Mouse (Mus musculus) common myeloid progenitor, adult 5-6 weeks (primary cell): ENCODE measurements around the gene Sgta. TPM values are rescaled to one million over a fixed set of nuclear protein-coding genes. Genes with fewer than 3 reads are reported as not detected.

Experiments
- ATAC-seq: replicated peaks from 2 replicates; pipeline ENCODE4 v1.8.0; 2016; ENCODE audit warnings: low read depth, mild to moderate bottlenecking, moderate TSS enrichment, inconsistent platforms; ENCODE audit not compliant: poor library complexity, severe bottlenecking
- total RNA-seq: library from RNA; stranded (forward); fragments of 200-1000, 187-1606 nt; gene quantifications from 2 replicates; pipeline ENCODE4 v1.2.3, GENCODE M21; 2017

Gene Sgta
- total RNA-seq, 1 experiment from 2014 or later: 43.1 TPM

DNA sequence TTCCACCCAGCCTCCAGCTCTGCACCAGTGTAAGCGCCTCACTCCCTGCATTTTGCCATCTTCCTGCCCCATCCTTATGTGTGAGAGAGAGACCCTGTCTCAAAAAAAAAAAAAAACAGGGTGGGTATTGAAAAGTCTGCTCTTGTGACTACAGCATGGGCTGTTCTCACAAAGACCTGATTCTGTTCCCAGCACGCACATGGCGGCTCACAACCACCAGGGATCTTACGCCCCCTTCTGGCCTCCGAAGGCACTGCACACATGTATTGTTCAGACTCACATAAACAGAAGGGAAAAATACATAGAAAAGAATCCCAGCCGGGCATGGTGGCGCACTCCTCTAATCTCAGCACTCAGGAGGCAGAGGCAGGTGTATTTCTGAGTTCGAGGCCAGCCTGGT, 37.2 kb downstream of the Sgta start:
- ATAC-seq: no peak

DNA sequence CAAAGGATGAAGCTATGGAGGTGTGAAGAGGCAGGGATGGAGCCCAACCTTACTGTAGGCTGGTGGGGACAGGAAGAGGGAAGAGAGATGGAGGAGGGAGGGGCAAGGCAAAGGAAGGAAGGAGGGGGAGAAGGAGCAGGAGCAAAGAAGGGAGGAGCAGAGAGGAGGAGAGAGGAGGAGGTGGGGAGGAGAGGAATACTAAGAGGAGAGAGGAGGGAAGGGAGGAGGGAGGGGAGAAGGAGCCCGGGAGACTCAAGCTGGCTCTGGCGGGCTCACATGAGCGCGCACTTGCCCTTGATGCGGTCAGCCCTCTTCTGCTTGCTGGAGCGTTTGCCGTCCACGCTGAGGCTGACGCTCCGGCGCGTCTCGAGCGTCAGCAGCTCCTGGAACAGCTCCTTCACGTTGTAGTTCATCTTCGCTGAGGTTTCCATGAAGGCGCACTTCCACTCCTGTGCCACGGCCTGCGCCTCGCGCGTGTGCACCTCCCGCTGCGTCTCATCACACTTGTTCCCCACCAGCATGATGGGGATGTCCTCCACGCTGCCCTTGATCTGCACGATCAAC, 38.4 kb downstream of the Sgta start:
- ATAC-seq: no peak

DNA sequence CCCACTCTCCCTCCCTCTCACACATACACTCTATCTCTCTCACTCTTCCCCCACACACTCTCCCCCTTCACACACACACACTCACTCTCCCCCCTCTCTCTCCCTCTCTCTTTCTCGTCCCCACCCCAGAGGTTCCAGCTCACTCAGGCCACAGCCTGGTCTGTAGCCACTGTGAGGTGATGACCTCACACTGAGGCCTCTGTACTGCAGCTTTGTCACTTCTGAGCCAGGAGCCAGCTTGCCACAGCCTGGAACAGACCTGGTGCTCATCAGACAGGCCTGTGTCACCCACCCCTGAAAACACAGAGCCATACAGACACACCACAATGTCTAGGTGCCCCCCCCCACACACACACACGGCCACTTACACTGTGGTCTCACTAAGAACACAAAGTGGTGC, 39.8 kb downstream of the Sgta start:
- ATAC-seq: no peak

DNA sequence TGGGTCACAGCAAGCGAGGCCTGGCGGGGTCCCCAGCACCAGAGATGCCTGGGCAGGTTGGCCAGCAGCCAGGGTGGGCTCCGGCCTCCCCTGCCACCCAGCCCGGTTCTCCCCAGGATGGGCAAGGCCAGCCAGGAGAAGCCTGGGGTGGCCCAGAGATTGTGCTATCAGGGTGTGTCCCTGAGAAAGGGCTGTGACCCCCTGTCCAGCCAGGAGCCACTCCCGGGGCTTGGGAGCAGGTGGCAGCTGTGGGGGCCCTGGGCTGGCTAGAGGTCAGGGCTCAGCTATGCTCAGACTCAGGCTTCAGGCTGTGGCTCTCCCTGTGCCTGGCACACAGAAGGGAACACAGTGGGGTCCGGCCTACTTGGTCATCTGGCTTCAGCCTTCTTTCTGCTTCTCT, 40.3 kb downstream of the Sgta start:
- no peak for ATAC-seq

DNA sequence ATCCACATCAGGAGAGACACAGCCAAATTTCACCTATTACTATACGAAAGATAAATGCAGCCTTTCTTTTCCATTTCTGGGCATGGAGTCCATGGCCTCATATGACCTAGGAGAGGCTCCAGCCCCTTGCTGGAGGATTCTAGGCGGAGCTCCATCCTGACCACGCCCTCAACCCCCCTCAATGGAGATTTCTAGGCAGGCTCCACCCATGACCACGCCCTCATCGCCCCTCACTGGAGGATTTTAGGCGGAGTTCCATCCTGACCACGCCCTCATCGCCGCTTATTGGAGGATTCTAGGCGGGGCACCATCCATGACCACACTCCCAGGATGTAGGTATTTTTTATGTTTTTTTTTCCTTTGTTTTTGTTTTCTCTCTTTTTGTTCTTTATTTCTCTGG, 41.7 kb downstream of the Sgta start:
- no peak for ATAC-seq

DNA sequence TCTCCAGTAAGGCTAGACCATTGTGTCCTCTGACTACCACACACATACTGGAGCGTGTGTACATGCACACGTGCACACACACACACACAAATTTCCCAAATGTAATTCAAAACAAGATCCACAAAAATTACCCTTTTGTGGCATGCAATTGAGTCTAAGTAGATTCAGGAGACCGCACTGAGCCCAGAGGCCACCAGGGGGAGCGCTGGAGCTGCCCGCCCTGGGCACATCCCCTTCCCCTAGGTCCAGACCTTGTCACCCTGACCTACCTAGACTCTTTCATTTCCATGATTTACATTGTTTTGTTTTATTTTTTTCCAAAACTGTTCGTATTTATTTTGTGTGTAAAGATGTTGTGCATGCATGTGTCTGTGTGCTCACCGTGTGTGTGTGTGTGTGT, 43.3 kb downstream of the Sgta start:
- ATAC-seq: peak; percentile 57

DNA sequence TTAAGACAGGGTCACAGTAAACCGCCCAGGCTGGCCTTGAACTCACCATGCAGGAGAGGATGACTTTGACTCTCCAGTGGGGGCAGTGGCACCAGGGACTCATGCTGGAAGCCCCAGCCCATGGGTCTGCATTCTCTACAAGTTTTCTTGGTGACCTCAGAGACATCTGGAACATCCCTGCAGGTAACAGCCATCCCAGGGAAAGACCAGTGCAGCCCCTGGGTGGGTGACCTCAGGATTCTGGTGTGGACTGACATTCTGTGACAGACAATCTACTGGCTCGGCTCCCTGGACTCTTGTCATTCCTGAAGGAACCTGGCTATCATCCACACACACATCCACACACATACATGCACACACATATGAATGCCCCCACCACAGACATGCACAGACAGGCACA, 44.3 kb downstream of the Sgta start:
- no peak for ATAC-seq

DNA sequence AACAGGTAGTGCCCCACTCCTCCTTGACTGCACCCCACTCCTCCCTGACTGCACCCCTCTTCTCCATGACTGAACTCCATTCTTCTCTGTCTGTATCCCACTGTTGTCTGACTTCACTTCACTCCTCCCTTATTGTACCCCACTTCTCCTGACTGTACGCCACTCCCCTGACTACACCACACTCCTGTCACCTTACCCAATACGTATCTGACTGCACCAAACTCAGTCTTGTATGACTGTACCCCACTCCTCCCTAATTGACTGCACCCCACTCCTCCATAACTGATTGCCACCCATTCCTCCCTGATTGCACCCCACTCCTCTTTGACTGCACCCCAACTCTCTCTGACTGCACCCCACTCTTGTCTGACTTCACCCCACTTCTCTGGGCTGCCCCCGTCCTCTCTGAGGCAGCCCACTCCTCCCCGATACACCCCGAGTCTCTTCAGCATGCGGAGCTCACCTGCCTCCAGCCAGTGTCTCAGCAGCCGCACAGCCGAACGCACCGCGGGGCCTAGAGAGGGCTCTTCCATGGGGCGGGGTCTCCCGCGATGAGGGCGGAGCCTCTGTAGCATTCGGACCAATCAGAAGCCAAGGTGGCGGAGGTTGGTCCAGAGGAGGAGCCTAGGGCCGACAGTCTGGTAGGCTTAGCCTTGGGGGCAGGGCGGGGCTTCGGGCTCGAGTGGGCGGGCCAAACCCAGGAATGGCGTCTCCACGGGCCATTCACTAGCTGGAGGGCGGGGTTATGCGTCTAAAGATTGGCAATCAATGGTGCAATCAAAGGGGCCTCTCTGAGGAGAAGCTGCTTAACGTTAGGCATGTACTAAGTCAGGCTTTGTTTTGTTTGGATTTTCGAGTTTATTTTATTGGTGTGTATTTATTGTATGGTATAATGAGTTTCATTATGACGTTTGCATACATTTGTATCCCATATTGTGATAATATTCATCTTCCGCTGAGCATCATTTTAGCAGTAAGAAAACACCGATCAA, 45.3 kb downstream of the Sgta start, which contains the start of gene Gng7:
Gng7 (minus strand) TSS at position 553 of the 992 bp plus-strand sequence.
- peak; percentile 96 for ATAC-seq

DNA sequence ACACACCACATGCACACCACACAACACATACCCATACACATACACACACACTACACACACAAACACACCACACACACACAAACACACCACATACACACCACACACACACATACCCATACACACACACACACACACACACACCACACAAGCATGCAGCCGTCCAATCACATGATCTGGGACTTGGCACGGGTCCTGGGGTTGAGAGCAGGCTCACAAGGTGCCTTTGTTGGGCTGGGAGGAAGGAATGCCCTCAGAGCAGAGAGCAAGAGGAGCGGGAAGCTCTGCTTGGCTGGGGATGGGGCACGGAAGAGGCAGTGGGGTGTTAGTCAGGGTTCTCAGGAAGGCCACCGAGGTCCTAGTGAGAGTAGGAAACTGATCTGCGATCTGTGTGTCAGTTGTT, 49.1 kb downstream of the Sgta start:
- ATAC-seq: no peak

DNA sequence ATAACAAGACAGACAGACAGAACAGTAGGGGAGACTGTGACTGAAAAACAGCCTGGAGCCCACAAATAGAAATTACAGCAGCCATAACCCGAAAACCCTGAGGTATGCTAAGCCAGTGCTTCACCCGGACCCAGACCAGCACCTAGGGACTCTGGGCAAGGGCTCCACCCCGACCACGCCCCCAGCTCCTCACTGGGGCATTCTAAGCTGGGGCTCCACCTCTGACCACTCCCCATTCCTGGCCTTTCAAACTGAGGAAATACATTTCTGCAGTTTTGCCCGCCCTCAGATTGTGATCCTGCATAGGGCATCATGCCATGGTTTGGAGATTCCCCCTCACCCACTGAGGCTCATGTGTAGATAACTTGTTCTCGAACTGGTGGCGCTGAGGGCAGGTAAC, 52.7 kb downstream of the Sgta start:
- peak; percentile 54; the same call in 1 of the 2 replicates for ATAC-seq

DNA sequence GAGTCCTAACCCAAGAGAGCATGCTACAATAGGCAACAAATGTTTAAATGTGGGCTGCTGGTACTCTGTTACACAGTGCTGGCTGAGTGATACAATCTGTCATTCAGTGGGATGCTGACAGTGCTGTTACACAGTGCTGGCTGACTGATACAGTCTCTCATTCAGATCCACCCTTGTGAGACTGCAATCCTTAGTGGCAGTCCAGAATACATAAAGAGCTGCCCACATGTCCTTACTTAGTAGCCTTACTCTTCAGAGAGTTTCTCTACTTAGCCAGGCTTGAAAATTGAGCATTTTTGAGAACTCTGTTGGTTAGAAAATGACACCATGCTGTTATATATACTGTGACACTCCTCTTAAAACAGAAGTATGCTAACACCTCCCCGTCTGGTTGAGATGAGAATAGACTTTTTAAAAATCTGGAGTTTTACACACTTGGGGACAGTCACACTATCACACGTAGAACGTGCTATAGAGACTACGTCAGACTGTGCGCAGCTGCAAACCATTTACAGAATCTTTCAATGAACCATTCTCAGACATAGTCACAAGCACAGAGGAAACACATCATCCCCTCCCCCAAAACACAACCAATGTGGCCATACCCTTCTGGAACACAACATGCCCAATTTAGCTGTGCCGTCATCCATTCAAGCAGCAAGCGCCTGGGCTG, 53.8 kb downstream of the Sgta start:
- ATAC-seq: no peak

DNA sequence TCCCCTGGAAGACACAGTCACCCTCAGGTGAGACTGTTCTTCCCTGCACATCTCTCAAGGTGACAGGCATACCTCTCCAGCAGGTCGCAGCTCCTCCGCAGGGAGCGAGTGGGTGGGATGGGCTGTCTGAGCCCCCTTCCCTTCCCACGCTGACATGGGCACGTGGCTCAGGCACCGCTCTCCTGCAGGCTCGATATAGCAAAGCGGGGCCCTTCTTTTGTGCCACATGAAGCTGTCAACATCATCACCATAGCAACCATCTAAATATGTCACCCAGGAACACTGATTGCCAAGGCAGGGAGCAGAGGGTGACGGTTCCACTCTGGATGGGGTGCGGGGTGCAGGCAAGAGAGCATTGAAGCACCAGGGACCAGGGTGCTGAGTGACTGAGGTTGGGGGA, 58.8 kb downstream of the Sgta start:
- no peak for ATAC-seq

DNA sequence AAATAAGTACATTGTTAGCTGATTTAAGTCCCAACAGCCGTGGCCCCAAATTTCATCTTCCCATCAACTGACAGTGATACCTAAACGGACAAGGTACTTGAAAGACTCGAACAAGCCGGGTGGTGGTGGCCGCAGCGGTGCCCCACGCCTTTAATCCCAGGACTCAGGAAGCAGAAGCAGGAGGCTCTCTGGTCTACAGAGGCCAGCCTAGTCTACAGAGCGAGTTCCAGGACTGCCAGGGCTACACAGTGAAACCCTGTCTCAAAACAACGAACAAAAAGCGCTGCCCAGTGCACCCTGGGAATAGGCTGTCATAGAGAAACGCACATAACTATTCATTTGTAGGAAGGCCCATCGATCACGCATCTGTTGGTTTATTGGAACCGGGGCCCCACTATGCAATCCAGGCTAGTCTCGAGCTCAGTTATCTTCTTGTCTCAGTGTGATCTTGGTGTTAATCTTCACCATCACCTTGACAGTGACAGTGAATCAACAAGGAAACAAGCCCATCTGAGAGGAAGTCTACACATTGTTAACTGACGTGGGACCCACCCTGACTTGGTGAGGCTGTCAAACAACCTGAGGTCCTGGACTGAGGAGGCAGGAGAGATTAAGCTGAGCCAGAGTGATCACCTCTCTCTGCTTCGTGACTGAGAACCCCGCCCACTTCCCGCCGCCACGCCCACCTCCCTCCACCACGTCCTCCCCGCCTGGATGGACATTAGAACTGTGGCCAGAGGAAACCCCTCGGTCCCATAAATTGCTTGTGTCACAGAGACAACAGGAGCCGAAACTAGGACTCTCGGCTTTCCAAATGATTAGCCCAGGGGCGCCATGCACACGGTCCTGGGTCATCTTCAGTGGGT, 59.6 kb downstream of the Sgta start:
- ATAC-seq: 0 out of 2 replicates have a peak, but pooled peaks have one; percentile 8

DNA sequence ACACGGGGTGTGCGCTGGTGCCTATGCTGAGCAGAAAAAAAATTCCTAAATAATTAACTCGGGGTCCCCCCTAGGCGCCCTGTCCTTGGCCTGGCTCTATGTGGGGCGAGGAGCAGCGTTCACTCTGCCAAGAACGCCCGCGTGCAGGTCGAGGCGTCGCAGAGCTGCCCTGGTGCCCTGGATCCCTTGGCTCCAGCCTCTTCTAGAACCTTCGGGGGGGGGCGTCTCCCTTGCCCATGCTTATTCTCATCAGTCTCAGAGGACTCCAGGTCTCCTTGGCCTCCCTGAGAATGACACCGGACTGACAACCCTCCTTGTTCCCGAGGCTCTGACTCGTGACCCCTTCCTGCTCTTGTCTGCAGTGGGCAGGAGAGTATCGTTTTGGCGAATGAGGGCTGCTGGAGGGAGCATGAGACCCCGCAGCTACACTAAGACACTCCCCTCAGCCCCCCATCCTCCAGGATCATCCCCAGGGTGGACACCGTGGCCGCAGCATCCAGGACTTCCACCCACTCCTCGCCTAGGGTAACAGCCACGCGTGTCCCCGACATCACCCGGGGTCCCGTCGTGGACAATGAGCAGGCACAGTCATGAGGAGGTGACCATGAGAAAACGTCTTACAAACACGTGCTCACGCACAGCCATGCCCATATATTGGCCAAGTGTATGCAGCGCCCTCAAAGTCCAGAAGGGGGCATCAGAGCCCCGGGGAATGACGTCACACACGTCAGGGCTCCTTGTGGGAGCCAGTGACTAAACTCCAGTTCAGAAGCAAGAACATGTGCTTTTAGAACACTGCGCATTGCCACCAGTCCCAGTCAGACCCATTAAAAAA, 60.4 kb downstream of the Sgta start:
- ATAC-seq: peak; percentile 84

DNA sequence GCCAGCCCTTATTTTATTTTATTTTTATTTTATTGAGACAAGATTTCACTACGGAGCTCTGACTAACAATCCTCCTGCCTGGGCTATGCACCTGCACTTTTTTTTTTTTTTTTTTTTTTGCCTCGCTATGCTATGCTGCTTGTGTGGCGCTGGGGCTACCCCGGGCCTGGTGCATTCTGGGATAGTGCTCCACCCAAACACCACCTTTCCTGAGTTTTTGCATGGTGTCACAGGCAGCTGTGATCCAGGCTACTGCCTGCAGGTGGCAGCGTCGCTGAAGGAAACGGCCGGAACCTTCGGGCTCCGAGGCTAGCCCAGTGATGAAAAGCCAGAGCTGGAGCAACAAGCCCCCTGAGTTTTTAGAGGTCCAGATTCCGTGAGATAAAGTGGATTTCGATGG, 61.2 kb downstream of the Sgta start:
- peak; percentile 51 for ATAC-seq

DNA sequence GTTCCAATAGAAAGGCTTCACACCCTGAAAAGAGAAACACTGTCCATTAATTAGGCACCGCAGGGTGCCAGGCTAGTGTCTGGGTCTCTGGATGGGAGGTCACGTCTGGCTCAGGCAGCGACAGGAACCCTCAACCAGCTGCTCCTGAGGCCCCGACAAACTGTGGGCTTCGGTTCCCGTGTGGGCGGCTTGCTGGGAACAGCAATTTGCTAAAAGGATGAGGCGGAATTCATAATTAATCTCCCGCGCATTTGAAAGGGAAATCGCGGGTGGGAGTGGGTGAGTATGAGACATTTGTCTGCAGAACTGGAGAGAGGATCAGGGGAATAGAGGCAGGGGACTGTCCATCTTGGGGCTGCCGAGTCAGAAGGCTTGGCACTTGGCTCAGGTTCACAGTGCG, 62.0 kb downstream of the Sgta start:
- ATAC-seq: no peak

DNA sequence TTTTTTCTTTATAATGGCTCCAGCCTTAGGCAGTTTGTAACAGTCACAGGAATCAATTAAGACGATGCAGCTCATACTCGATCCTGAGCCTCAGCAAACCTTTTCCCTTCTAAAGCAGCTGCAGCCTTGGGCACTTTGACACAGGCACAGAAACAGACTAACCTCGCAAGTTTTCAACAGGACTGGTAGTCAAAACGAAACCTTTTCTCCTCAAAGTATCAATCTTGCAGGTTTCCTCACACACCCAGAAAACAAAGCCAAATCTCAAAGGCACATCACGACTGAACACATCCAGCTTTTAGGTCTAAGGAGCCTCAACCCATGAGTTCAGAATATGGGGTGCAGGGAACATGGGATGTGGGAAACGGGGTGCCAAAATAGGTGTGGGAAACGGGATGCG, 62.6 kb downstream of the Sgta start:
- no peak for ATAC-seq

DNA sequence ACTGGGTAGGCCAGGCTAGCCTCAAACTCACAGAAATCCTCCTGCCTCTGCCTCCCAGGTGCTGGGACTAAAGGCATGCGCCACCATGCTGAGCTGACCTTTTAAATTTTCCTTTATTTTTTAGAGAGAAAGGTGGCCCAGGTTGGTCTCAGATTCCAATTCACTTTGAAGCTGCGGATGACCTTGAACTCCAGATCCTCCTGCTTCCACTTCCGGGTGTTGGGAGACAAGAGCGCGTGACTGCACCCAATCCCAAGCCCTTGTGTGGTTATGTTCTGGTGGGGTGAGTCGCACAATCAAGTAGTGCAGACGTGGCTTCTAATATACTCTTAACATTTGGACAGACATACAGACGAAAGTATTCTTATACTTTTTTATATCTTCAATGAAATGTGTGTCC, 63.5 kb downstream of the Sgta start:
- no peak for ATAC-seq

DNA sequence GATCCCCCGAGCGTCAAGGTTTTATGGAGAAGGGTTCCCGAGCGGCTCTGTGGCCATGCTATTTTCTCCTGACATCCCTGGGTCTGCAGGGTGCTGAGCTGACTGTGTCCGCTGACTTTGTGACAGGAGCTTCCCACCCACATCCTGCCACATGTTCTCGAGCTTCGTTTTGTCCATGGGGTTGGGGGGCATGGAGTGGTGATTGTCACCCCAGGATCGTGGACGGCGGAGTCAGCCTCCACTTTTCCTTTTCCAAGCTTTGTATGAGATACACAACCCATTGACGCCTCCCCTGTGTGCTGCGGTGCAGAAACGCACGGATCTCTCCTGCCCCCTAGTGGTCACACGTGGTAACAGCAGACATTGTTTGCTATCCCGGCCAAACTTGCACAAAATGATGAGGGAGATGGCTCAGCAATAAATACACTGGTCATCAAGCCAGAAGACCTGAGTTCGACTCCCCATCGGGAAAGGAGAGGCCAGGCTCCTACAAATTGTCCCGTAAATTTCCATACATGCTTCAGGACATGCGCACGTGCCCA, 64.8 kb downstream of the Sgta start:
- ATAC-seq: peak; percentile 65
